Mouse (Mus musculus): ENCODE results near the gene Kcnd3. TPM values are rescaled to one million over a fixed set of nuclear protein-coding genes. Genes with fewer than 3 reads are reported as not detected.

The Kcnd3 gene
- 10 to 100 TPM in 1 of 2 experiments, 1 to 10 TPM in 1; 9.5 to 10.1 TPM for total RNA-seq (2021)
- long read RNA-seq, experiment 1, partial matches to known transcripts: 0 of 1 reads
- long read RNA-seq, experiment 1, other reads (novel, unspliced or antisense): 1 of 1 reads
- long read RNA-seq, experiment 2, partial matches to known transcripts: 0 of 7 reads
- long read RNA-seq, experiment 2, other reads (novel, unspliced or antisense): 7 of 7 reads

GRCm38 (mm10) chr3:105451627-105452555 lies at the start of gene Kcnd3:
Kcnd3 (plus strand) TSS chr3:105452330.
- DNase-seq (ENCODE audit: low spot score in 2 of 2): peak; percentile 14 to 34

GRCm38 (mm10) chr3:105402676-105403075 lies 49.5 kb upstream of the Kcnd3 start:
- no peak for DNase-seq (ENCODE audit: low spot score in 2 of 2)

GRCm38 (mm10) chr3:105403410-105404076 lies 48.6 kb upstream of the Kcnd3 start:
- DNase-seq (ENCODE audit: low spot score in 2 of 2): no peak

- DNase-seq (ENCODE audit: low spot score in 2 of 2): no peak
Observed at GRCm38 (mm10) chr3:105404077-105404446, 48.1 kb upstream of the Kcnd3 start.

GRCm38 (mm10) chr3:105405516-105405915 lies 46.6 kb upstream of the Kcnd3 start:
- no peak for DNase-seq (ENCODE audit: low spot score in 2 of 2)

- no peak for DNase-seq (ENCODE audit: low spot score in 2 of 2)
Observed at GRCm38 (mm10) chr3:105406036-105406435, 46.1 kb upstream of the Kcnd3 start.

GRCm38 (mm10) chr3:105408211-105408610 lies 43.9 kb upstream of the Kcnd3 start:
- DNase-seq (ENCODE audit: low spot score in 2 of 2): no peak

GRCm38 (mm10) chr3:105410810-105411209 lies 41.3 kb upstream of the Kcnd3 start:
- no peak for DNase-seq (ENCODE audit: low spot score in 2 of 2)

GRCm38 (mm10) chr3:105411776-105412175 lies 40.4 kb upstream of the Kcnd3 start:
- no peak for DNase-seq (ENCODE audit: low spot score in 2 of 2)

- no peak for DNase-seq (ENCODE audit: low spot score in 2 of 2)
Observed at GRCm38 (mm10) chr3:105412229-105412628, 39.9 kb upstream of the Kcnd3 start.

- no peak for DNase-seq (ENCODE audit: low spot score in 2 of 2)
Observed at GRCm38 (mm10) chr3:105412681-105413080, 39.4 kb upstream of the Kcnd3 start.

GRCm38 (mm10) chr3:105418441-105418840 lies 33.7 kb upstream of the Kcnd3 start:
- no peak for DNase-seq (ENCODE audit: low spot score in 2 of 2)

GRCm38 (mm10) chr3:105422391-105422790 lies 29.7 kb upstream of the Kcnd3 start:
- DNase-seq (ENCODE audit: low spot score in 2 of 2): no peak

GRCm38 (mm10) chr3:105423427-105423826 lies 28.7 kb upstream of the Kcnd3 start:
- DNase-seq (ENCODE audit: low spot score in 2 of 2): no peak

GRCm38 (mm10) chr3:105428586-105428985 lies 23.5 kb upstream of the Kcnd3 start:
- no peak for DNase-seq (ENCODE audit: low spot score in 2 of 2)

GRCm38 (mm10) chr3:105436383-105436782 lies 15.7 kb upstream of the Kcnd3 start:
- no peak for DNase-seq (ENCODE audit: low spot score in 2 of 2)

GRCm38 (mm10) chr3:105436971-105437370 lies 15.2 kb upstream of the Kcnd3 start:
- no peak for DNase-seq (ENCODE audit: low spot score in 2 of 2)

GRCm38 (mm10) chr3:105440873-105441495 lies 11.1 kb upstream of the Kcnd3 start:
- DNase-seq (ENCODE audit: low spot score in 2 of 2): no peak

GRCm38 (mm10) chr3:105450641-105451470 lies 1.3 kb upstream of the Kcnd3 start:
- DNase-seq (ENCODE audit: low spot score in 2 of 2): no peak

- peak in 1 of 2 experiments; percentile 8 for DNase-seq (ENCODE audit: low spot score in 2 of 2)
Observed at GRCm38 (mm10) chr3:105452556-105453213, 555 bp downstream of the Kcnd3 start.

Measured in adrenal gland, postnatal 4 days (tissue).